Mouse (Mus musculus) monocyte, adult 2 months (primary cell): Measurements from ENCODE around the gene AI837181.

ENCODE experiments used
- DNase-seq, 2 experiments: peaks; one replicate each; pipeline ENCODE4 v3.0.0; 2022; ENCODE audit warnings: low spot score in 2 of 2, low read depth in 1 of 2

Gene AI837181

DNA sequence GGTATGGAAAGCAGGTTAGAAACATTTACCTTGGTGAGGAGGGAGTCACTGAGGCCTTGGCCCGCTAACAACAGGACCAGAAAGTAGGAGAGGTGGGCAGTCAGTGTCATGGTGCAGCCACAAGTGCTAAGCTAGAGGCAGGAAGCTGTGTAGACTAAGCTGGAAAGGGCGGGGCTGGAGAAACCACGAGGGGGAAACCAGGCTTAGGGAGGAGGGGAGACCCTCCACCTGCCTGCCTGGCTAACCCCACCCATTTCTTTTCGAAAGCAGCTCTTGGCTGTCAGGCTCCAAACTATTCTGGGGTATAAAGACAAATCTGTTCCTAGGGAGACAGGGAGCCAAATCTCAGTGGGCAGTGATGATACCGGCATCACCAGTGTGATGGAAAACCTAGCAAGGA, 43.4 kb downstream of the AI837181 start, which contains the start of gene Ctsw:
Ctsw (minus strand) TSS at position 134 of the 400 bp plus-strand sequence.
- DNase-seq, result no peak

DNA sequence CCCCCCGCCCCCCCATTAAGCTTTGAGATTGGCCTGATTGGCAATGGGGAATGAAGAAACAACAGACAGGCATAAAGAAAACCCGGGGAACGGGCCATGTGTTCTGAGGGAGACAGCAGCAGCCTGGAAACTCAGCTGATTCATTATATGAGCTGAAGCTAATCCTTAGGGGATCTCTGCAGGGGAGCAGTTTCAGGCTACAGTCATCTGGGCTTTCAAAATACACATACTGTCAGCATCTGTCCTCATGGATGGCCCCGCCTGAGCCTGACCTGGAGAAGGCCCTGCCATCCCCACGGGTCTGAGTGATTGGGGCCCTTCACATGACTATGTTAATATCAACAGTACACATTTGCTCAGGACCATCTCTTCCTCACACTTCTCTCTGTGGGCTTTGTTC, 46.9 kb downstream of the AI837181 start:
- DNase-seq, result no peak

DNA sequence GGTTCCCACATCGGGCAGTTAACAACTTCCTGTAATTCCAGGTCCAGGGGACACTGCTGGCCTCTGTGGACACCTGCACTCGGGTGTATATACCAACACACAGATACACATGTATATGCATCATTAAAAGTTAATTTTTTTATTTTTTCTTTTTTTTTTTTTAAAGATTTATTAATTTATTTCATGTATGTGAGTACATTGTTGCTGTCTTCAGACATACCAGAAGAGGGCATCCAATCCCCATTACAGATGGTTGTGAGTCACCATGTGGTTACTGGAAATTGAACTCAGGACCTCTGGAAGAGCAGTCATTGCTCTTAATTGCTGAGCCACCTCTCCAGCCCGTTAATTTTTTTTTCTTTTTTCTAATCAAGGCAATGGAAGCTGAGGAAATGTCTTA, 47.9 kb downstream of the AI837181 start:
- no peak for DNase-seq

DNA sequence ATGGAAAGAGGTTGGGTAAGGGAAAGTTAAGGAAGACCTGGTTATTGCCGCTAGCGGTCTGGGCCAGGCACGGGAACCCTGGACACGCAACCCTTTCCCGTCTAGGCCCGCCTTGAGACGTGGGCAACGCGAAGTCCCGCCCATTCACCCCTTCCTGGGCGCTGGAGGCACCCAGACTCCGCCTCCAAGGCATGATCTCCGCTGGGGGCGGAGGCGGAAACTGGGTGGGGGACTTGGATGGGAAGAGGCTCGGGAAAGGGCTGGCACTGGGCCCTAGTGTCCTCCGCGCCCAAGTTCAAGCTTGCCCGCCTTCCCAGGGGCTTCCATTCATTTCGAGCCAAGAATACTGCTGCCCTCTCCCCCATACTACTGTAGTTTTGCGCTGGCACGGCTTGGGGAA, 48.8 kb downstream of the AI837181 start, which contains the start of gene Efemp2:
Efemp2 (plus strand) TSS at position 235 of the 400 bp plus-strand sequence.
- no peak for DNase-seq

DNA sequence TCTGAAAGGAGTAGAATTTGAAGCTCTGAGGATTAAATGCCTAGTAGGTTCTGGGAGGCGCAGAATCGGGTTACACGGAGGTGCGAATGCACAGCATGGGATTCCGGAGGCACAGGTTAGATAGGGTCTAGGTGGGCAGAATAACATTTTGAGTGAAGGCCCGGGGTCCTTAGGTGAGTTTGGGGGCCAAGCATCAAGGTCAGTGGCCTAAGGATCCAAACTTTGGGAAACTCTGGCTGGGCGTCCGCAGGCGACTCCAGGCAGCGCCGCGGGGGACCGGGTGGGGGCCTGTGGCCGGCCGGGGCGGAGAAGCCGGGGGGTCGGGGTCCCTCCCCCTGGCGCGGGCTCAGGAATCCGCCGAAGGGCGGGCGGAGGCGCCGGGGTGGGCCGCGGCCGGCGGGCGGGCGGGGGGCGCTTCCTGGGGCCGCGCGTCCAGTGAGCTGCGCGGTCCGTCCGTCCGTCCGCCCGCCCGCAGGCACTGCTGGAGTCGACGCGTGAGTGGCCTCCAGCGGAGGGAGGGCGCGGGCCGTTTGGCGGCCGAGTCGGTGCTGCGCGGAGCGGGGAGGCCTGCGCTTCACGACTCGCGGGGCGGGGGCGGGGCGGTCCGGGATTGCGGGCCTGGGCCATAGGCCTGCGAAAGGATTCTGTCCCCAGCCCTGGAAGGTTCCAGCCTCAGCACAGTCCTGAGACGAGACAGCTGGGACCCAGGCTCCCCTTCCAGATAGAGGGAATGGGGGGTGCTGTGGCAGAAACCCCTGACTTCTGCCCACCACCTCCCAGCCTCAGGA, 49.5 kb downstream of the AI837181 start:
- no peak for DNase-seq

DNA sequence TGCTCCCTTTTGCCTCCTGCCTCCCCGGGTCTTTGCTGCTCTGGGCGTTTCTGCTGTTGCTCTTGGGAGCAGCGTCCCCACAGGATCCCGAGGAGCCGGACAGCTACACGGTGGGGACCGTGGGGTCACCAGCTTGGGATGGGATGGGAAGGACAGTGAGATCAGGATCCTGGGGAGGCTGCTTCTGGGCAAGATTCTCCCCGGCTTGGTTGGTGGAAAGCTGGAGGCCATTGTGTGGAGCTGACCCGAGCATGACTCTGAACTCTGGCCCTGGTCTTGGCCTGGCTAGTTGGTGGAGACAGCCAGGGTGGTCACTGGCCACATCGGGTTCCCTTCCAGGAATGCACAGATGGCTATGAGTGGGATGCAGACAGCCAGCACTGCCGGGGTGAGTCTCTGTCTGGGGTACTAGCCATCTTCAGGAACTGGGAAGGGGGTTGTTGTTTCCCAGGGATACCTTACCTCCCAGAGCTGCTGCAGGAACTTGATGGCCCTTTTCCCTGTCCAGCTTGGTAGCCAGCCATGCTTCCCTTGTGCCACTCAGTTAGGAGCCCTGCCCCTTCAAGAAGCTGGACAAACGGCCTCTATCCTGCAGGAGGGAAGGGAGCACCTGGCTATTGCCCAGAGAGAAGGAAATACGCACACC, 50.2 kb downstream of the AI837181 start:
- DNase-seq, result no peak
